Mouse (Mus musculus) erythroblast, embryonic 14.5 days (primary cell): ENCODE results near the gene Sass6. TPM values are rescaled to one million over a fixed set of nuclear protein-coding genes. Genes with fewer than 3 reads are reported as not detected.

ENCODE experiments used
- H3K27me3 ChIP-seq: 2 replicates; pipeline ENCODE4 v1.6.1; 2012; ENCODE audit warnings: inconsistent platforms; ENCODE audit not compliant: control insufficient read depth
- H3K36me3 ChIP-seq: 2 replicates; pipeline ENCODE4 v1.6.1; 2012; ENCODE audit warnings: mild to moderate bottlenecking, inconsistent platforms; ENCODE audit not compliant: control insufficient read depth
- H3K4me1 ChIP-seq: 2 replicates; pipeline ENCODE4 v1.6.1; 2012; ENCODE audit warnings: inconsistent platforms; ENCODE audit not compliant: control insufficient read depth
- H3K4me3 ChIP-seq: replicated peaks from 2 replicates; pipeline ENCODE3; 2012; ENCODE audit warnings: moderate library complexity, mild to moderate bottlenecking, inconsistent platforms
- H3K9me3 ChIP-seq: 2 replicates; pipeline ENCODE4 v1.6.1; 2012; ENCODE audit warnings: low read length, inconsistent platforms, mixed read lengths; ENCODE audit not compliant: control insufficient read depth
- GATA1 ChIP-seq: IDR thresholded peaks from 2 replicates; pipeline ENCODE4 v1.6.1; 2012; ENCODE audit warnings: low read length, inconsistent platforms, mixed read lengths
- TAL1 ChIP-seq: IDR thresholded peaks from 3 replicates; pipeline ENCODE4 v1.6.1; 2012; ENCODE audit warnings: low read length, inconsistent platforms, mixed read lengths
- polyA plus RNA-seq: library from polyadenylated mRNA; stranded (reverse); fragments of >175 nt; gene quantifications from 2 replicates; pipeline ENCODE4 v1.2.3, GENCODE M21; 2012

The Sass6 gene
- polyA plus RNA-seq, 1 experiment, result 1.1 TPM

GRCm38 (mm10) chr3:116620636-116621370 is 26.0 kb downstream of the Sass6 start:
- Histone ChIP-seq H3K36me3 (peaks cover 79% of the 10 kb centered on the region), H3K4me3 (no peak overlapping the region), H3K4me1 (peaks cover 21% of the 10 kb centered on the region), H3K27me3 (no peaks in the 10 kb centered on the region), H3K9me3 (no peaks in the 10 kb centered on the region)
- peak; percentile 27; the same call in 1 of the 2 replicates for TF ChIP-seq GATA1
- TF ChIP-seq TAL1, result no peak

- TF ChIP-seq GATA1, result no peak
- no peak for TF ChIP-seq TAL1
- peaks cover 16% of the 10 kb centered on the region for H3K4me1 ChIP-seq
- H3K9me3 ChIP-seq, result no peaks in the 10 kb centered on the region
- peaks cover 83% of the 10 kb centered on the region for H3K36me3 ChIP-seq
- H3K4me3 ChIP-seq, result no peak overlapping the region
- H3K27me3 ChIP-seq, result no peaks in the 10 kb centered on the region
Observed at GRCm38 (mm10) chr3:116622641-116623040, 27.9 kb downstream of the Sass6 start.

GRCm38 (mm10) chr3:116631459-116631858 is 36.7 kb downstream of the Sass6 start:
- no peak for TF ChIP-seq TAL1
- no peak for TF ChIP-seq GATA1
- Histone ChIP-seq H3K36me3 (peaks cover 96% of the 10 kb centered on the region), H3K9me3 (no peaks in the 10 kb centered on the region), H3K27me3 (no peaks in the 10 kb centered on the region), H3K4me1 (no peaks in the 10 kb centered on the region), H3K4me3 (no peak overlapping the region)

- no peaks in the 10 kb centered on the region for H3K4me1 ChIP-seq
- TF ChIP-seq TAL1, result no peak
- no peak for TF ChIP-seq GATA1
- H3K4me3 ChIP-seq, result no peak overlapping the region
- no peaks in the 10 kb centered on the region for H3K27me3 ChIP-seq
- no peaks in the 10 kb centered on the region for H3K9me3 ChIP-seq
- peaks cover 96% of the 10 kb centered on the region for H3K36me3 ChIP-seq
Observed at GRCm38 (mm10) chr3:116632971-116633370, 38.2 kb downstream of the Sass6 start.

GRCm38 (mm10) chr3:116634091-116634490 is 39.3 kb downstream of the Sass6 start:
- Histone ChIP-seq H3K36me3 (peaks cover 96% of the 10 kb centered on the region), H3K4me1 (no peaks in the 10 kb centered on the region), H3K4me3 (no peak overlapping the region), H3K9me3 (no peaks in the 10 kb centered on the region), H3K27me3 (no peaks in the 10 kb centered on the region)
- no peak for TF ChIP-seq TAL1
- TF ChIP-seq GATA1, result no peak

- no peaks in the 10 kb centered on the region for H3K9me3 ChIP-seq
- H3K4me1 ChIP-seq, result peaks cover under 1% of the 10 kb centered on the region; the same call in 1 of the 2 replicates
- no peak overlapping the region for H3K4me3 ChIP-seq
- H3K27me3 ChIP-seq, result no peaks in the 10 kb centered on the region
- peaks cover 98% of the 10 kb centered on the region for H3K36me3 ChIP-seq
- TF ChIP-seq GATA1 (no peak), TAL1 (no peak)
Observed at GRCm38 (mm10) chr3:116634853-116635252, 40.1 kb downstream of the Sass6 start.

- peaks cover 3% of the 10 kb centered on the region for H3K4me1 ChIP-seq
- H3K36me3 ChIP-seq, result peaks cover 99% of the 10 kb centered on the region
Observed at GRCm38 (mm10) chr3:116635799-116636198, 41.0 kb downstream of the Sass6 start.

GRCm38 (mm10) chr3:116637693-116638476 is 43.1 kb downstream of the Sass6 start:
- Histone ChIP-seq H3K9me3 (no peaks in the 10 kb centered on the region), H3K36me3 (peaks cover 98% of the 10 kb centered on the region), H3K27me3 (no peaks in the 10 kb centered on the region), H3K4me3 (no peak overlapping the region), H3K4me1 (peaks cover 3% of the 10 kb centered on the region)
- no peak for TF ChIP-seq GATA1
- no peak for TF ChIP-seq TAL1

More at GRCm38 (mm10) chr3:116635799-116636198, 41.0 kb downstream of the Sass6 start:
- Histone ChIP-seq H3K27me3 (no peaks in the 10 kb centered on the region), H3K9me3 (no peaks in the 10 kb centered on the region), H3K4me3 (no peak overlapping the region)
- TF ChIP-seq TAL1 (no peak), GATA1 (no peak)

GRCm38 (mm10) chr3:116638572-116638971 is 43.8 kb downstream of the Sass6 start:
- Histone ChIP-seq H3K27me3 (no peaks in the 10 kb centered on the region), H3K36me3 (peaks cover 97% of the 10 kb centered on the region), H3K9me3 (no peaks in the 10 kb centered on the region), H3K4me1 (peaks cover 8% of the 10 kb centered on the region), H3K4me3 (no peak overlapping the region)
- no peak for TF ChIP-seq GATA1
- no peak for TF ChIP-seq TAL1
